Mouse (Mus musculus) spleen, embryonic (tissue): ENCODE results near the gene Kctd3.

Experiments
- CTCF ChIA-PET: fragments of 350-600 bp; sonication (Branson Sonifier 250); formaldehyde crosslinking; loops from one replicate; lab custom pipeline; 2022; lab: Charles Lee

The Kctd3 gene

GRCm38 (mm10) chr1:189007239-189007979 lies at the start of gene Kctd3:
TSS of gene Kctd3 (minus strand) at chr1:189007841.
- CTCF ChIA-PET, result interaction anchor here (0.9 kb wide), 1 partner anchor 12 kb away, joined by 6 read pairs; no protein-coding TSS in a partner anchor

- CTCF ChIA-PET, result interaction anchor here (0.5 kb wide), 1 partner anchor 39 kb away, joined by 3 read pairs; no protein-coding TSS in a partner anchor
Observed at GRCm38 (mm10) chr1:189057425-189057824, 49.8 kb upstream of the Kctd3 start.

GRCm38 (mm10) chr1:189055933-189056332 lies 48.3 kb upstream of the Kctd3 start:
- CTCF ChIA-PET, result no interaction called here

GRCm38 (mm10) chr1:189054941-189055551 lies 47.4 kb upstream of the Kctd3 start:
- CTCF ChIA-PET, result no interaction called here

GRCm38 (mm10) chr1:189054191-189054590 lies 46.5 kb upstream of the Kctd3 start:
- CTCF ChIA-PET, result no interaction called here

GRCm38 (mm10) chr1:189052189-189052588 lies 44.5 kb upstream of the Kctd3 start:
- CTCF ChIA-PET, result interaction anchor here (0.8 kb wide), 1 partner anchor 12 kb away, joined by 3 read pairs; no protein-coding TSS in a partner anchor

GRCm38 (mm10) chr1:189050122-189050521 lies 42.5 kb upstream of the Kctd3 start:
- CTCF ChIA-PET, result no interaction called here

- CTCF ChIA-PET, result no interaction called here
Observed at GRCm38 (mm10) chr1:189048331-189048730, 40.7 kb upstream of the Kctd3 start.

GRCm38 (mm10) chr1:189047918-189048317 lies 40.3 kb upstream of the Kctd3 start:
- CTCF ChIA-PET, result no interaction called here

GRCm38 (mm10) chr1:189046831-189047230 lies 39.2 kb upstream of the Kctd3 start:
- CTCF ChIA-PET, result no interaction called here

GRCm38 (mm10) chr1:189046301-189046700 lies 38.7 kb upstream of the Kctd3 start:
- CTCF ChIA-PET, result no interaction called here

- CTCF ChIA-PET, result interaction anchor here (0.6 kb wide), 1 partner anchor 1864 kb away, joined by 4 read pairs; no protein-coding TSS in a partner anchor
Observed at GRCm38 (mm10) chr1:189041261-189041660, 33.6 kb upstream of the Kctd3 start.

GRCm38 (mm10) chr1:189039348-189039747 lies 31.7 kb upstream of the Kctd3 start:
- CTCF ChIA-PET, result interaction anchor here (0.8 kb wide), 1 partner anchor 13 kb away, joined by 3 read pairs; no protein-coding TSS in a partner anchor

GRCm38 (mm10) chr1:189032817-189033216 lies 25.2 kb upstream of the Kctd3 start:
- CTCF ChIA-PET, result interaction anchor here (0.5 kb wide), 1 partner anchor 9 kb away, joined by 5 read pairs; no protein-coding TSS in a partner anchor

- CTCF ChIA-PET, result no interaction called here
Observed at GRCm38 (mm10) chr1:189030975-189031374, 23.3 kb upstream of the Kctd3 start.

- CTCF ChIA-PET, result no interaction called here
Observed at GRCm38 (mm10) chr1:189028267-189028666, 20.6 kb upstream of the Kctd3 start.

GRCm38 (mm10) chr1:189026885-189027284 lies 19.2 kb upstream of the Kctd3 start:
- CTCF ChIA-PET, result no interaction called here

GRCm38 (mm10) chr1:189023701-189024080 lies 16.1 kb upstream of the Kctd3 start:
- CTCF ChIA-PET, result interaction anchor here (0.6 to 1.6 kb wide), 3 partner anchors 9 to 636 kb away, joined by 3 to 5 read pairs (median 5); no protein-coding TSS in a partner anchor

GRCm38 (mm10) chr1:189022925-189023700 lies 15.5 kb upstream of the Kctd3 start:
- CTCF ChIA-PET, result interaction anchor here (0.6 to 1.6 kb wide), 4 partner anchors 9 to 681 kb away, joined by 3 to 5 read pairs (median 4); no protein-coding TSS in a partner anchor

GRCm38 (mm10) chr1:189015372-189015771 lies 7.7 kb upstream of the Kctd3 start:
- CTCF ChIA-PET, result no interaction called here

GRCm38 (mm10) chr1:189013587-189013921 lies 5.9 kb upstream of the Kctd3 start:
- CTCF ChIA-PET, result no interaction called here
